Mouse (Mus musculus): ENCODE measurements around the gene Atf7ip. TPM values are rescaled to one million over a fixed set of nuclear protein-coding genes. Genes with fewer than 3 reads are reported as not detected.

Gene Atf7ip
- polyA plus RNA-seq, 1 experiment, result 110 TPM

DNA sequence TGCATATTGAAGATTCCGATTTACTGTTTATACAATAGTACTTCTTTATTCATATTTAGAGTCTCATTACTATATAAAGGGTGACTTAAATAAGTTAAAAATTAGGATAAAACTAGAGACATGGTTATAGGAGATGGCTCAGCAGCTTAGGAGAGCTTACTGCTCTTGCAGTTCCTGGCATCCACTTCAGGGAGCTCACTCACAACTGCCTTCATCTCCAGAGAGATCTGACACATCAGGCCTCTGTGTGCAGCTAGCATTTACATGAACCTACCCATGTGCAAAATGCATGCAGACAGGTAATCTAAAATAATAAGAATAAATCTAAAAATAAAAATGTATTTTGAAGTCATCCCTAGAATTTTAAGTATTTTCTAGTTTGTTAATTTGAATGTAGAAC is 36.1 kb downstream of the Atf7ip start:
- no peak overlapping the region; the same call in 1 of the 2 replicates for H3K27ac ChIP-seq (ENCODE audit: insufficient read depth, low read length)
- no peak for TF ChIP-seq EP300 (IDR thresholded peaks at IDR 0.05; ENCODE audit: insufficient read depth, low read depth, low read length)
- no peak for TF ChIP-seq POLR2A (IDR thresholded peaks at IDR 0.05; ENCODE audit: insufficient read depth, low read length)
- TF ChIP-seq CTCF (IDR thresholded peaks at IDR 0.05; ENCODE audit: low read depth, low read length), result no peak
- H3K27me3 ChIP-seq (ENCODE audit: control insufficient read depth, insufficient read depth, low read length, poor library complexity, severe bottlenecking), result no peaks in the 10 kb centered on the region
- H3K4me1 ChIP-seq (ENCODE audit: control insufficient read depth, insufficient read depth, low read length), result peaks cover 3% of the 10 kb centered on the region
- H3K36me3 ChIP-seq (ENCODE audit: control insufficient read depth, insufficient read depth, low read length, poor library complexity, severe bottlenecking), result peaks cover 12% of the 10 kb centered on the region
- H3K4me3 ChIP-seq (ENCODE audit: low read depth, low read length), result no peak overlapping the region
- H3K9ac ChIP-seq (ENCODE audit: low read depth, poor library complexity, severe bottlenecking), result no peak overlapping the region
- no peaks in the 10 kb centered on the region for H3K9me3 ChIP-seq (replicated peaks; ENCODE audit: control insufficient read depth, insufficient read depth, low read length, poor library complexity, severe bottlenecking)

DNA sequence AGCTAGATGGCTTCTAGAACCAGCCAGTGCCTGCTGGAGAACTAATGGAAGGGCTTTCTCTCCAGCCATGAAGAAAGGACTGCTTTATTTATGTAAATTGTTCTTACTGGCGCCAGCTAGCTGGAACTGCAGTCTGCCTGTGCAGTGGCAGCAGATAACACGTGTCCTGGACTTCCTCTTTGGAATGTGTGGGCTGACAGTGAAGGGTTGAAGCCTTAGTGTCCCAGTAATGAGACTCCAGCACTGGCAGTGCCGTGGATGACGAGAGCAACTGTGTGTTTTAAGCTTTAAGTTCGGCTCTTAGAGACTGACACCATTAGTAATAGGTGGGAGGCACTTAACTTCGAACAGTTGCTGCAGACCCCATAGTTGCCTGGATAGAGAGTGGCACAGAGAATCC is 37.2 kb downstream of the Atf7ip start:
- no peaks in the 10 kb centered on the region for H3K9me3 ChIP-seq (replicated peaks; ENCODE audit: control insufficient read depth, insufficient read depth, low read length, poor library complexity, severe bottlenecking)
- H3K36me3 ChIP-seq (ENCODE audit: control insufficient read depth, insufficient read depth, low read length, poor library complexity, severe bottlenecking), result peaks cover 9% of the 10 kb centered on the region; the same call in 1 of the 2 replicates
- peak overlapping the region; percentile 45; the same call in 1 of the 2 replicates for H3K27ac ChIP-seq (ENCODE audit: insufficient read depth, low read length)
- no peak overlapping the region for H3K9ac ChIP-seq (ENCODE audit: low read depth, poor library complexity, severe bottlenecking)
- no peaks in the 10 kb centered on the region for H3K27me3 ChIP-seq (ENCODE audit: control insufficient read depth, insufficient read depth, low read length, poor library complexity, severe bottlenecking)
- H3K4me3 ChIP-seq (ENCODE audit: low read depth, low read length), result no peak overlapping the region
- no peak for TF ChIP-seq POLR2A (IDR thresholded peaks at IDR 0.05; ENCODE audit: insufficient read depth, low read length)
- TF ChIP-seq CTCF (IDR thresholded peaks at IDR 0.05; ENCODE audit: low read depth, low read length), result no peak
- TF ChIP-seq EP300 (IDR thresholded peaks at IDR 0.05; ENCODE audit: insufficient read depth, low read depth, low read length), result peak; percentile 87
- H3K4me1 ChIP-seq (ENCODE audit: control insufficient read depth, insufficient read depth, low read length), result peaks cover 3% of the 10 kb centered on the region

DNA sequence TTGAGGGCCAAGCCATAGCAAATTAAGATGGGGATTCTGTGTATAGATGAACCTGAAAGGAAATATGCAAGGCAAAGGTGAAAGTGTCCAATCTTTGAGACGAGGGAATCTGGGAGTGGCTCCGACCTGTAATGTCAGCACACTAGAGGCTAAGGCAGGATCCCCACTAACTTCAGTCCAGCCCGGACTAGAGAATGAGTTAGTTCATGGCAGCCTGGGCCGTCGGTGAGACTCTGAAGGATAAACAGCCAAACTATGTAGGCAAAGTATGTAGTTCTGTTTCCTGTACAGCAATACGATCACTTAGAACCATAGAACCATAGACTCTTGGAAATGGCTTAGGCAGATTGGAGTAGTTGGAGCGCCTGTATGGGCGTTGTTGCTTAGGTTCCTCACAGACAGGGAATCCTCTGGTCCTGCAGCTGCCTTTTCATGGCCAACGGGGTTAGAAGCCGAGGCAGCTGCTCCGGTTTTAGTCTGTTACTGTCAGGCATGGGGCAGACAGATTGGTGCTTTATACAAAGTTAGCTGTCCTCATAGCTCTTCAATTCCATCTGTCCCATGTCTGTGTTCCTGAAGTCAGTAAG is 39.4 kb downstream of the Atf7ip start:
- Histone ChIP-seq H3K27ac (ENCODE audit: insufficient read depth, low read length) (peak overlapping the region; percentile 74), H3K27me3 (ENCODE audit: control insufficient read depth, insufficient read depth, low read length, poor library complexity, severe bottlenecking) (no peaks in the 10 kb centered on the region), H3K36me3 (ENCODE audit: control insufficient read depth, insufficient read depth, low read length, poor library complexity, severe bottlenecking) (no peaks in the 10 kb centered on the region), H3K4me1 (ENCODE audit: control insufficient read depth, insufficient read depth, low read length) (peaks cover 3% of the 10 kb centered on the region), H3K9ac (ENCODE audit: low read depth, poor library complexity, severe bottlenecking) (peak overlapping the region; percentile 48), H3K9me3 (replicated peaks; ENCODE audit: control insufficient read depth, insufficient read depth, low read length, poor library complexity, severe bottlenecking) (no peaks in the 10 kb centered on the region), H3K4me3 (ENCODE audit: low read depth, low read length) (peak overlapping the region; percentile 29)
- TF ChIP-seq POLR2A (IDR thresholded peaks at IDR 0.05; ENCODE audit: insufficient read depth, low read length) (no peak), EP300 (IDR thresholded peaks at IDR 0.05; ENCODE audit: insufficient read depth, low read depth, low read length) (no peak)

DNA sequence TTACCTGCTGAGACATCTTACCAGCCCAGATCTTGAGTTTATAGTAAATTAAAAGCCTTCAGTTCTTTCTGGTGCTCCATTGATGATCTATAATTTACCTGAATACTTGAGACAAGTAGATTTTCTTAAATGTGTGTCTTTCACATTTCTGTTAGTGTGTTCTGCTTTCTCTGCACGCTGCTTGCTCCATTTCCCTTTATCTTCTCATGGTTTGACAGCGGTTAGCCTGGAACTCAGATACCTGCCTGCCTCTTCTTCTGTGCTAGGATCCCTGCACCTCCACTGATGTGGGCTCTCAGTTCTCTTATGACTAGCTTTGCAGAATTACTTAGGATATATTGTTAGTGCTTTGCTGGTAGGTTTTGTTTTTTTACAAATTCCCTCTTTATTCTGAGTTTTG is 40.3 kb downstream of the Atf7ip start:
- Histone ChIP-seq H3K4me1 (ENCODE audit: control insufficient read depth, insufficient read depth, low read length) (peaks cover 5% of the 10 kb centered on the region), H3K27ac (ENCODE audit: insufficient read depth, low read length) (no peak overlapping the region), H3K36me3 (ENCODE audit: control insufficient read depth, insufficient read depth, low read length, poor library complexity, severe bottlenecking) (no peaks in the 10 kb centered on the region), H3K9me3 (replicated peaks; ENCODE audit: control insufficient read depth, insufficient read depth, low read length, poor library complexity, severe bottlenecking) (no peaks in the 10 kb centered on the region), H3K4me3 (ENCODE audit: low read depth, low read length) (no peak overlapping the region), H3K9ac (ENCODE audit: low read depth, poor library complexity, severe bottlenecking) (no peak overlapping the region), H3K27me3 (ENCODE audit: control insufficient read depth, insufficient read depth, low read length, poor library complexity, severe bottlenecking) (no peaks in the 10 kb centered on the region)
- no peak for TF ChIP-seq POLR2A (IDR thresholded peaks at IDR 0.05; ENCODE audit: insufficient read depth, low read length)
- TF ChIP-seq EP300 (IDR thresholded peaks at IDR 0.05; ENCODE audit: insufficient read depth, low read depth, low read length), result no peak
- TF ChIP-seq CTCF (IDR thresholded peaks at IDR 0.05; ENCODE audit: low read depth, low read length), result no peak

DNA sequence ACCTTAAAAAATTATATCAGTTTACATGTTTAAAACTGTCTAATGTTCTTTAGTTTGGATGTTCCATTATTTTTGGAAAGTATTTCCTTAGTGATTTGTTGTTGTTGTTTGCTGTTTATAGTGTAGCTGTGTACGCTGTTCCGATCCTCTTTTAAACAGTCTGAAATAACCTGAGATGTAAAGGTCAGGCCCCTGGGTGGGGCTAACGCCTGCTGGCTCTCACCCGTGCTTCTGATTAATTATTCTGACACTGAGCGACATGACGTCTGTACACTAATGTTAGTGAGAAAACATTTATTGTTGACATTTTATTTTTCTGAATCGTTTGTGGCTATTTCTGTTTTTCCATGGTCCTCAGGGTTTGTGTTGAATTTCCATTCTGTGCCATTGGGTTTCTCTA is 41.0 kb downstream of the Atf7ip start:
- Histone ChIP-seq H3K27me3 (ENCODE audit: control insufficient read depth, insufficient read depth, low read length, poor library complexity, severe bottlenecking) (no peaks in the 10 kb centered on the region), H3K36me3 (ENCODE audit: control insufficient read depth, insufficient read depth, low read length, poor library complexity, severe bottlenecking) (no peaks in the 10 kb centered on the region), H3K4me1 (ENCODE audit: control insufficient read depth, insufficient read depth, low read length) (peaks cover 5% of the 10 kb centered on the region), H3K4me3 (ENCODE audit: low read depth, low read length) (no peak overlapping the region), H3K9ac (ENCODE audit: low read depth, poor library complexity, severe bottlenecking) (no peak overlapping the region), H3K27ac (ENCODE audit: insufficient read depth, low read length) (no peak overlapping the region), H3K9me3 (replicated peaks; ENCODE audit: control insufficient read depth, insufficient read depth, low read length, poor library complexity, severe bottlenecking) (no peaks in the 10 kb centered on the region)
- TF ChIP-seq EP300 (IDR thresholded peaks at IDR 0.05; ENCODE audit: insufficient read depth, low read depth, low read length) (no peak), CTCF (IDR thresholded peaks at IDR 0.05; ENCODE audit: low read depth, low read length) (no peak), POLR2A (IDR thresholded peaks at IDR 0.05; ENCODE audit: insufficient read depth, low read length) (no peak)

DNA sequence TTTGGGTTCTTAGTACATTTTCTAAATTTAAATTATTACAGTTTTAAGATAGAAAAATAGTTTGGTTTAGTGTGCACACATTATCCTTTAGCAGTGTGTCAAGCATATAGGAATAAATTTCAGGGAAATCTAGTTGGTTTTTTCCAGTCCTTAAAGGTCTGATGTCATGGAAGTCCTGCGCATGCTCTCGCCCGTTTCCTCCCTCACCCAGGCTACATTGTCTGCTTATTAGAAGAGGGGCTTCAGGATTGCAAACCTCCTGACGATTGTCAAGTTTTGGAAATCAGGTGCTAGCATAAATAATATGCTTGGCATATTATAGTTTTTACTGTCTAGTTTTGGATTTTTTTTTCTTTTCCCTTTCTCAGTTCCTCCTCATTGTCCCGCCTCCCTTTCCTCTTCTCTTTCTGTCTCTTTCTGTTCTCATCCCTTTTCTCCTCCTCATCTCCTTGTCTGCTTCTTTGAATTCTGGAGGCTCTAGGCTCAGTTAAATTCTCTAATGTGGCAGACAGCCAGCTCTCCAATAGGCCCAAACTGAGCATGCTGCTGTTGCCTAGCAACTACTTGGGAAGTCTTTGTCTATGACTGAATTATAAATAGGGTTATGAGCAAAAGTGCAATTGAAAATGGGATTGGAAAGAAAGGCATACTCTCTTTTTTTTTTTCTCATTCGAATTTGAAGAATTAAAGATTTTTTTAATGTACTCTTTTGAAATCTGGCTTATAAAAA is 42.2 kb downstream of the Atf7ip start:
- TF ChIP-seq EP300 (IDR thresholded peaks at IDR 0.05; ENCODE audit: insufficient read depth, low read depth, low read length) (no peak), CTCF (IDR thresholded peaks at IDR 0.05; ENCODE audit: low read depth, low read length) (no peak), POLR2A (IDR thresholded peaks at IDR 0.05; ENCODE audit: insufficient read depth, low read length) (no peak)
- Histone ChIP-seq H3K36me3 (ENCODE audit: control insufficient read depth, insufficient read depth, low read length, poor library complexity, severe bottlenecking) (no peaks in the 10 kb centered on the region), H3K27me3 (ENCODE audit: control insufficient read depth, insufficient read depth, low read length, poor library complexity, severe bottlenecking) (no peaks in the 10 kb centered on the region), H3K27ac (ENCODE audit: insufficient read depth, low read length) (no peak overlapping the region; the same call in 1 of the 2 replicates), H3K9me3 (replicated peaks; ENCODE audit: control insufficient read depth, insufficient read depth, low read length, poor library complexity, severe bottlenecking) (no peaks in the 10 kb centered on the region), H3K4me1 (ENCODE audit: control insufficient read depth, insufficient read depth, low read length) (peaks cover 5% of the 10 kb centered on the region), H3K4me3 (ENCODE audit: low read depth, low read length) (no peak overlapping the region), H3K9ac (ENCODE audit: low read depth, poor library complexity, severe bottlenecking) (peak overlapping the region; percentile 40; the same call in 1 of the 2 replicates)
